Mouse (Mus musculus): ENCODE measurements around the gene Shisa9. TPM values are rescaled to one million over a fixed set of nuclear protein-coding genes. Genes with fewer than 3 reads are reported as not detected.

Shisa9 gene
- polyA plus RNA-seq, 1 experiment from 2014 or later, result 1.7 TPM

DNA sequence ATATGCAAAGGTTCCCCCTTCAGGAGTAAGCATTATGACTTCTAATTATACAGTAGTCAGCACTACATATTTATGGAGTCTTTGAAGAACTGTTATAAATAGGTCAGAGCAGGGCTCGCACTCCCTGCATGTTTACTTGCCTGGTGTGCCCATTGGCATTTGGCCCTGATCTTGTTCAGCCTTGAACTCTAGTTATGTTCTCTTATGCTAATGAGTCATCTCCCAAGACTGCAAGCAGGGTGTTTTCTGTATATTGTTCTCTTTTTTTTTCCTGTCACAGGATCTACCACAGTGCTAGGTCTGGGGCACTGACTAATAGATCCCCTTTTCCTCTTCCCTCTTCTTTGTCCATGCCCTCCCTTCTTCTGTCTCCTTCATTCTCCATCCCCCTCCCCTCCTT lies 48.5 kb downstream of the Shisa9 start:
- no peak overlapping the region for H3K4me3 ChIP-seq (ENCODE audit: low read length)
- H3K27me3 ChIP-seq (ENCODE audit: control insufficient read depth, insufficient read depth, low read depth, low read length), result no peaks in the 10 kb centered on the region
- H3K36me3 ChIP-seq (ENCODE audit: control insufficient read depth, insufficient read depth, low read length), result no peaks in the 10 kb centered on the region
- H3K27ac ChIP-seq (ENCODE audit: low read length), result no peak overlapping the region
- H3K4me1 ChIP-seq (replicated peaks; ENCODE audit: control insufficient read depth, insufficient read depth, low read length), result no peaks in the 10 kb centered on the region
- H3K4me2 ChIP-seq (ENCODE audit: low read depth, low read length), result no peak overlapping the region
- no peak overlapping the region for H3K9ac ChIP-seq (ENCODE audit: low read length)
- H3K9me3 ChIP-seq (ENCODE audit: control insufficient read depth, low read length), result no peaks in the 10 kb centered on the region
- 63% methylated on average over 1 of the region's 1 CpGs for WGBS
- no peak for ATAC-seq (ENCODE audit: low read depth)

DNA sequence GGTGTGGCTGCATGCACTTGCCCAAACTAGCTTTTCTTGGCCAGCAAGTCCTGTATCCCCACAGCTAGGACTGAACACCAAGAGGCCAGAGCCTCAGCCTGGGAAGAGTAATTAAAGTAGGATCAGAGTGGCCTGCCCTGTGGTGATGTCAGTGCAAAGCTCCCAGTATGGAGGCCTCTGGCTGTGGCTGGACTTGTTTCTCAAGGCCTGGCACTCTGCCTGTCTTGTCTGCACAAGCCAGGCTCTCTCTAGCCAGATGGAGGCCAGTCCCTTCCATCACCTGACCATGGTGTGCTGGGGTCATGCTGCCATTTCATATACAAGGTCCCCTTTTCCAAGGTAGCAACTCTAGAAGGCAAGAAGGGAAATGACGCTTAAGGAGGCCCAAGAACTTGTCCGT lies 51.0 kb downstream of the Shisa9 start:
- H3K4me1 ChIP-seq (replicated peaks; ENCODE audit: control insufficient read depth, insufficient read depth, low read length), result no peaks in the 10 kb centered on the region
- H3K4me2 ChIP-seq (ENCODE audit: low read depth, low read length), result no peak overlapping the region
- no peak overlapping the region for H3K4me3 ChIP-seq (ENCODE audit: low read length)
- WGBS, result 81% methylated on average over 2 of the region's 2 CpGs
- no peak overlapping the region for H3K27ac ChIP-seq (ENCODE audit: low read length)
- no peaks in the 10 kb centered on the region for H3K36me3 ChIP-seq (ENCODE audit: control insufficient read depth, insufficient read depth, low read length)
- no peak overlapping the region for H3K9ac ChIP-seq (ENCODE audit: low read length)
- H3K9me3 ChIP-seq (ENCODE audit: control insufficient read depth, low read length), result no peaks in the 10 kb centered on the region
- no peak for ATAC-seq (ENCODE audit: low read depth)
- H3K27me3 ChIP-seq (ENCODE audit: control insufficient read depth, insufficient read depth, low read depth, low read length), result no peaks in the 10 kb centered on the region

- no peak for ATAC-seq (ENCODE audit: low read depth)
- Histone ChIP-seq H3K9me3 (ENCODE audit: control insufficient read depth, low read length) (no peaks in the 10 kb centered on the region), H3K4me3 (ENCODE audit: low read length) (no peak overlapping the region), H3K4me1 (replicated peaks; ENCODE audit: control insufficient read depth, insufficient read depth, low read length) (0 out of 2 replicates have a peak, but pooled peaks cover under 1% of the 10 kb centered on the region), H3K9ac (ENCODE audit: low read length) (no peak overlapping the region), H3K36me3 (ENCODE audit: control insufficient read depth, insufficient read depth, low read length) (no peaks in the 10 kb centered on the region), H3K27me3 (ENCODE audit: control insufficient read depth, insufficient read depth, low read depth, low read length) (no peaks in the 10 kb centered on the region), H3K4me2 (ENCODE audit: low read depth, low read length) (no peak overlapping the region), H3K27ac (ENCODE audit: low read length) (no peak overlapping the region)
- WGBS, result 45% methylated on average over 3 of the region's 3 CpGs
Measured at GRCm38 (mm10) chr16:12035626-12036025, 51.7 kb downstream of the Shisa9 start.

DNA sequence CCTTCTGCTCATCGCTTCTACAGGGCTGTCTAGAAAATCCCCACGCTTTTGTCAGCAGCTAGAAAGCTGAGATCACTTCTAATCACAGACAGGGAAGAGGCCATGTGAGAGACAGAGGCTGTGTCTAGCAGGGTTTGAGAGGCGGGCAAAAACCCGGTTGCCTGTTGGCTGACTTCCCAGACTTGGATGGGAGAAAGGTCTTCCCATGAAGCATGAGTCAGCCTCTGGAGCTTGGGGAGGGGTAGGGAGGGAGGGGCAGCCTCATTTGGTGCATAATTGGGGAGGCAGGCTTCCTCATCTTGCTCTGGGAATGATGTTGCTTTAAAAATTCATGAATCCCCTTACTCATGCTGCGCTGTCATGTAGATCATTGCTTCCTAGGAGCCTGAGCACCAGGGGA lies 57.0 kb downstream of the Shisa9 start:
- peak; percentile 93 for ATAC-seq (ENCODE audit: low read depth)
- Histone ChIP-seq H3K36me3 (ENCODE audit: control insufficient read depth, insufficient read depth, low read length) (no peaks in the 10 kb centered on the region), H3K27me3 (ENCODE audit: control insufficient read depth, insufficient read depth, low read depth, low read length) (no peaks in the 10 kb centered on the region), H3K4me2 (ENCODE audit: low read depth, low read length) (no peak overlapping the region), H3K9ac (ENCODE audit: low read length) (no peak overlapping the region), H3K9me3 (ENCODE audit: control insufficient read depth, low read length) (no peaks in the 10 kb centered on the region), H3K4me1 (replicated peaks; ENCODE audit: control insufficient read depth, insufficient read depth, low read length) (0 out of 2 replicates have a peak, but pooled peaks cover 3% of the 10 kb centered on the region), H3K4me3 (ENCODE audit: low read length) (no peak overlapping the region), H3K27ac (ENCODE audit: low read length) (no peak overlapping the region)
- whole genome bisulfite sequencing, result 40% methylated on average over 5 of the region's 5 CpGs

GRCm38 (mm10) chr16:12052051-12052450 lies 68.1 kb downstream of the Shisa9 start:
- Histone ChIP-seq H3K9me3 (ENCODE audit: control insufficient read depth, low read length) (no peaks in the 10 kb centered on the region), H3K27me3 (ENCODE audit: control insufficient read depth, insufficient read depth, low read depth, low read length) (no peaks in the 10 kb centered on the region), H3K4me2 (ENCODE audit: low read depth, low read length) (no peak overlapping the region), H3K27ac (ENCODE audit: low read length) (no peak overlapping the region), H3K4me1 (replicated peaks; ENCODE audit: control insufficient read depth, insufficient read depth, low read length) (no peaks in the 10 kb centered on the region), H3K36me3 (ENCODE audit: control insufficient read depth, insufficient read depth, low read length) (no peaks in the 10 kb centered on the region), H3K9ac (ENCODE audit: low read length) (no peak overlapping the region), H3K4me3 (ENCODE audit: low read length) (no peak overlapping the region)
- 71% methylated on average over 1 of the region's 1 CpGs for WGBS
- no peak for ATAC-seq (ENCODE audit: low read depth)

- Histone ChIP-seq H3K27me3 (ENCODE audit: control insufficient read depth, insufficient read depth, low read depth, low read length) (no peaks in the 10 kb centered on the region), H3K27ac (ENCODE audit: low read length) (no peak overlapping the region), H3K4me1 (replicated peaks; ENCODE audit: control insufficient read depth, insufficient read depth, low read length) (peaks cover 4% of the 10 kb centered on the region; the same call in 1 of the 2 replicates), H3K9ac (ENCODE audit: low read length) (no peak overlapping the region), H3K4me2 (ENCODE audit: low read depth, low read length) (no peak overlapping the region), H3K4me3 (ENCODE audit: low read length) (no peak overlapping the region), H3K9me3 (ENCODE audit: control insufficient read depth, low read length) (no peaks in the 10 kb centered on the region), H3K36me3 (ENCODE audit: control insufficient read depth, insufficient read depth, low read length) (no peaks in the 10 kb centered on the region)
- 62% methylated on average over 5 of the region's 5 CpGs for WGBS
- ATAC-seq (ENCODE audit: low read depth), result no peak
Measured at GRCm38 (mm10) chr16:12072573-12072972, 88.7 kb downstream of the Shisa9 start.

DNA sequence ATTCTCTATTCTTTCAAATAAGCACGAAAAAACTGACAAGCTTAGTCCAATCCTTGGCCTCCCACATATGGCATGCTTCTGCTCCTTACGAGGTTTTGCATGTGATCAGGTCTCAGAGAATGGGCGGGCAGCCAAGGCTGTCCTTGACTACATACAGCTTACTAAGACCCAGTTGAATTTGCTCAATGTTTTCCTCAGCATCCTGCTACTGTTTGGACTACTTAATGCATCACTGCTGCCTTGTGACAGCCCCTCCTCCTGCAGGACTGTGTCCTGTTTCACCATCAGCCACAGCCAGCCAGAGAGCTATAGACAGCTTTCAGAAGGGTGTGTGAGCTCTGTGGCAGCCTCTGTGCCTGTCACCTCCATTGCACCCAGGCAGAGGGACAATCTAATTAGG lies 92.4 kb downstream of the Shisa9 start:
- H3K9ac ChIP-seq (ENCODE audit: low read length), result no peak overlapping the region
- H3K4me2 ChIP-seq (ENCODE audit: low read depth, low read length), result no peak overlapping the region
- no peak overlapping the region for H3K27ac ChIP-seq (ENCODE audit: low read length)
- ATAC-seq (ENCODE audit: low read depth), result peak; percentile 89
- H3K9me3 ChIP-seq (ENCODE audit: control insufficient read depth, low read length), result no peaks in the 10 kb centered on the region
- no peak overlapping the region for H3K4me3 ChIP-seq (ENCODE audit: low read length)
- H3K4me1 ChIP-seq (replicated peaks; ENCODE audit: control insufficient read depth, insufficient read depth, low read length), result peaks cover 4% of the 10 kb centered on the region; the same call in 1 of the 2 replicates
- no peaks in the 10 kb centered on the region for H3K36me3 ChIP-seq (ENCODE audit: control insufficient read depth, insufficient read depth, low read length)
- WGBS, result 22% methylated on average over 3 of the region's 3 CpGs
- no peaks in the 10 kb centered on the region for H3K27me3 ChIP-seq (ENCODE audit: control insufficient read depth, insufficient read depth, low read depth, low read length)

DNA sequence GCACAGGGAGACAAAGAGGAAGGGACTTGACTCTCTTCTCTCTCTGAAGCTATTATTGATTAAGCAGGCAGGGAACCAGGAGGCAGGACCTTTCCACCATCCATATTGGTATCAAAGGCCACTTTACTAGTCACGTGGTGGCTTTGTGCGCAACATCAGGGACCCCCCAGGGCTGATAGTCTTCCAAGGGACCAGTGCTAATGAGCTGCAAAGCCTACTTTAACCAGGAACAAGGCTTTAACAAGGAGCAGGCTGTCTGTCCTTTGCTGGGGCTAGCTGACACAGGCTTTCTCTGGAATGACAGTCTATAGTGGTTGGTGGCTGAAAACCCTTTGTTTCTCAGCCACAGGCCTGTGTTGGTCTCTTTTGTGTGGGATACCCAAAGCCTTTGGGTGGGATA lies 92.8 kb downstream of the Shisa9 start:
- H3K4me2 ChIP-seq (ENCODE audit: low read depth, low read length), result no peak overlapping the region
- ATAC-seq (ENCODE audit: low read depth), result no peak
- H3K4me1 ChIP-seq (replicated peaks; ENCODE audit: control insufficient read depth, insufficient read depth, low read length), result peaks cover 4% of the 10 kb centered on the region; the same call in 1 of the 2 replicates
- H3K36me3 ChIP-seq (ENCODE audit: control insufficient read depth, insufficient read depth, low read length), result no peaks in the 10 kb centered on the region
- 64% methylated on average over 2 of the region's 2 CpGs for WGBS
- no peak overlapping the region for H3K27ac ChIP-seq (ENCODE audit: low read length)
- H3K27me3 ChIP-seq (ENCODE audit: control insufficient read depth, insufficient read depth, low read depth, low read length), result no peaks in the 10 kb centered on the region
- no peaks in the 10 kb centered on the region for H3K9me3 ChIP-seq (ENCODE audit: control insufficient read depth, low read length)
- no peak overlapping the region for H3K9ac ChIP-seq (ENCODE audit: low read length)
- H3K4me3 ChIP-seq (ENCODE audit: low read length), result no peak overlapping the region

GRCm38 (mm10) chr16:12083082-12083481 lies 99.2 kb downstream of the Shisa9 start:
- no peak overlapping the region for H3K9ac ChIP-seq (ENCODE audit: low read length)
- H3K9me3 ChIP-seq (ENCODE audit: control insufficient read depth, low read length), result no peaks in the 10 kb centered on the region
- 81% methylated on average over 2 of the region's 2 CpGs for WGBS
- no peaks in the 10 kb centered on the region for H3K27me3 ChIP-seq (ENCODE audit: control insufficient read depth, insufficient read depth, low read depth, low read length)
- no peaks in the 10 kb centered on the region for H3K36me3 ChIP-seq (ENCODE audit: control insufficient read depth, insufficient read depth, low read length)
- no peak overlapping the region for H3K27ac ChIP-seq (ENCODE audit: low read length)
- H3K4me2 ChIP-seq (ENCODE audit: low read depth, low read length), result no peak overlapping the region
- no peak overlapping the region for H3K4me3 ChIP-seq (ENCODE audit: low read length)
- no peaks in the 10 kb centered on the region for H3K4me1 ChIP-seq (replicated peaks; ENCODE audit: control insufficient read depth, insufficient read depth, low read length)
- ATAC-seq (ENCODE audit: low read depth), result no peak

Measured in lung, embryonic 16.5 days (tissue).